Comparison of ENCODE assay signal across 20 mouse cellular contexts in genomic region chr10:111578536-111578935, GRCm38 (mm10).
DNase-seq lines count a peak whose midpoint lies in the region; ATAC-seq and TF ChIP-seq lines count a peak whose summit lies in the region.
"Had no signal": no experiment of that assay in that cellular context is flagged by ENCODE, and none has a peak within 500 bp of the region (broad histone marks: within the 10 kb centered on the region; RNA-seq: fewer than 3 reads in every experiment).

No protein-coding gene starts in this region.

- H3K4me1 ChIP-seq in intestine, postnatal 0 days (replicated peaks; ENCODE audit: control insufficient read depth, insufficient read depth, low read length) = 0 out of 2 replicates have a peak, but pooled peaks cover 16% of the 10 kb centered on the region
- peaks cover 31% of the 10 kb centered on the region for H3K4me1 ChIP-seq in intestine, embryonic 16.5 days (ENCODE audit: control insufficient read depth, insufficient read depth, low read length)
- H3K4me1 ChIP-seq in liver, postnatal 0 days (ENCODE audit: insufficient read depth) = peaks cover 65% of the 10 kb centered on the region
- peaks cover 64% of the 10 kb centered on the region for H3K4me1 ChIP-seq in liver, embryonic 11.5 days (replicated peaks; ENCODE audit: control insufficient read depth, insufficient read depth, low read length)
- peaks cover 53% of the 10 kb centered on the region; the same call in 1 of the 2 replicates for H3K4me1 ChIP-seq in small intestine, adult 2 months (ENCODE audit: control insufficient read depth, insufficient read depth, insufficient read length, low read length)
- H3K4me1 ChIP-seq in midbrain, embryonic 13.5 days (replicated peaks) = no peaks in the 10 kb centered on the region
- H3K4me1 ChIP-seq in neural tube, embryonic 15.5 days = peaks cover 6% of the 10 kb centered on the region; the same call in 1 of the 2 replicates
- H3K4me1 ChIP-seq: forebrain, embryonic 12.5 days; hindbrain, embryonic 12.5 days had no signal

- H3K9me3 ChIP-seq in intestine, postnatal 0 days (ENCODE audit: control insufficient read depth) = no peaks in the 10 kb centered on the region
- H3K9me3 ChIP-seq in intestine, embryonic 16.5 days (ENCODE audit: control insufficient read depth, low read length) = no peaks in the 10 kb centered on the region
- H3K9me3 ChIP-seq in liver, postnatal 0 days (ENCODE audit: low read length) = no peaks in the 10 kb centered on the region
- H3K9me3 ChIP-seq in liver, embryonic 11.5 days (ENCODE audit: control insufficient read depth, low read length) = no peaks in the 10 kb centered on the region
- no peaks in the 10 kb centered on the region for H3K9me3 ChIP-seq in midbrain, embryonic 13.5 days
- no peaks in the 10 kb centered on the region for H3K9me3 ChIP-seq in neural tube, embryonic 15.5 days (replicated peaks)
- H3K9me3 ChIP-seq: forebrain, embryonic 12.5 days; hindbrain, embryonic 12.5 days; intestine, embryonic 15.5 days; limb, embryonic 13.5 days; midbrain, embryonic 10.5 days had no signal

- no peak overlapping the region for H3K4me3 ChIP-seq in intestine, postnatal 0 days (ENCODE audit: low read depth, low read length)
- H3K4me3 ChIP-seq in intestine, embryonic 16.5 days (ENCODE audit: low read length) = no peak overlapping the region
- H3K4me3 ChIP-seq in liver, postnatal 0 days (ENCODE audit: low read depth, low read length) = no peak overlapping the region
- H3K4me3 ChIP-seq in liver, embryonic 11.5 days (ENCODE audit: low read depth, low read length) = no peak overlapping the region
- no peak overlapping the region for H3K4me3 ChIP-seq in small intestine, adult 2 months (ENCODE audit: low read depth, low read length)
- no peak overlapping the region for H3K4me3 ChIP-seq in midbrain, embryonic 13.5 days (replicated peaks)
- H3K4me3 ChIP-seq in neural tube, embryonic 15.5 days (replicated peaks) = no peak overlapping the region
- H3K4me3 ChIP-seq: forebrain, embryonic 12.5 days; hindbrain, embryonic 12.5 days; intestine, embryonic 15.5 days; limb, embryonic 13.5 days; midbrain, embryonic 10.5 days had no signal

- no peak for DNase-seq in liver, postnatal 0 days
- no peak for DNase-seq in liver, embryonic 11.5 days (ENCODE audit: low spot score)
- DNase-seq in heart, postnatal 14 days = no peak
- DNase-seq: cerebellum, adult 11 months; cerebellum, postnatal 25 days; gastrocnemius, postnatal 10 days; layer of hippocampus, adult 9-11 months; lung, adult 18-20 months; spleen, adult 18-20 months had no signal

- no peaks in the 10 kb centered on the region for H3K36me3 ChIP-seq in intestine, postnatal 0 days (ENCODE audit: control insufficient read depth, insufficient read depth)
- H3K36me3 ChIP-seq in intestine, embryonic 16.5 days (ENCODE audit: control insufficient read depth, insufficient read depth, low read length) = no peaks in the 10 kb centered on the region
- H3K36me3 ChIP-seq in liver, postnatal 0 days (replicated peaks; ENCODE audit: insufficient read depth, low read length) = no peaks in the 10 kb centered on the region
- no peaks in the 10 kb centered on the region for H3K36me3 ChIP-seq in liver, embryonic 11.5 days (ENCODE audit: control insufficient read depth, insufficient read depth, low read length)
- H3K36me3 ChIP-seq in small intestine, adult 2 months (ENCODE audit: control insufficient read depth, insufficient read depth, low read length) = no peaks in the 10 kb centered on the region
- H3K36me3 ChIP-seq in midbrain, embryonic 13.5 days = no peaks in the 10 kb centered on the region
- no peaks in the 10 kb centered on the region for H3K36me3 ChIP-seq in neural tube, embryonic 15.5 days
- H3K36me3 ChIP-seq: forebrain, embryonic 12.5 days; hindbrain, embryonic 12.5 days; intestine, embryonic 15.5 days; limb, embryonic 13.5 days; midbrain, embryonic 10.5 days had no signal

- no peak overlapping the region for H3K4me2 ChIP-seq in intestine, postnatal 0 days (replicated peaks; ENCODE audit: low read depth)
- H3K4me2 ChIP-seq in intestine, embryonic 16.5 days (ENCODE audit: low read depth, low read length) = no peak overlapping the region
- no peak overlapping the region for H3K4me2 ChIP-seq in liver, postnatal 0 days (ENCODE audit: low read depth, low read length)
- H3K4me2 ChIP-seq in liver, embryonic 11.5 days = no peak overlapping the region
- no peak overlapping the region for H3K4me2 ChIP-seq in midbrain, embryonic 13.5 days (replicated peaks)
- H3K4me2 ChIP-seq in neural tube, embryonic 15.5 days = no peak overlapping the region
- H3K4me2 ChIP-seq: forebrain, embryonic 12.5 days; hindbrain, embryonic 12.5 days; intestine, embryonic 15.5 days; limb, embryonic 13.5 days had no signal

- intact Hi-C loops in heart, postnatal 14 days (cut with DNase I) = loop anchor here (5.0 kb wide), 1 partner anchor 71 kb away; the partner anchor contains the start of gene Phlda1

- H3K27me3 ChIP-seq in intestine, postnatal 0 days (replicated peaks; ENCODE audit: control insufficient read depth, insufficient read depth, low read length) = no peaks in the 10 kb centered on the region
- no peaks in the 10 kb centered on the region for H3K27me3 ChIP-seq in intestine, embryonic 16.5 days (replicated peaks; ENCODE audit: control insufficient read depth, insufficient read depth, low read length)
- H3K27me3 ChIP-seq in liver, postnatal 0 days (ENCODE audit: insufficient read depth, low read length) = no peaks in the 10 kb centered on the region
- H3K27me3 ChIP-seq in liver, embryonic 11.5 days (replicated peaks; ENCODE audit: control insufficient read depth, insufficient read depth, low read length) = no peaks in the 10 kb centered on the region
- H3K27me3 ChIP-seq in small intestine, adult 2 months (ENCODE audit: control insufficient read depth, insufficient read depth, low read length) = no peaks in the 10 kb centered on the region
- H3K27me3 ChIP-seq in midbrain, embryonic 13.5 days = no peaks in the 10 kb centered on the region
- H3K27me3 ChIP-seq in neural tube, embryonic 15.5 days (replicated peaks) = no peaks in the 10 kb centered on the region
- H3K27me3 ChIP-seq: forebrain, embryonic 12.5 days; hindbrain, embryonic 12.5 days; intestine, embryonic 15.5 days; limb, embryonic 13.5 days; Patski had no signal

- peak; percentile 40 for ATAC-seq in intestine, postnatal 0 days
- no peak for ATAC-seq in intestine, embryonic 16.5 days
- ATAC-seq in liver, postnatal 0 days = no peak
- ATAC-seq in liver, embryonic 11.5 days (replicated peaks; ENCODE audit: low FRiP score) = no peak
- ATAC-seq in midbrain, embryonic 13.5 days = no peak
- no peak for ATAC-seq in neural tube, embryonic 15.5 days (ENCODE audit: low FRiP score)
- ATAC-seq: intestine, embryonic 15.5 days; Patski had no signal

- TF ChIP-seq CTCF in intestine, postnatal 0 days (IDR thresholded peaks at IDR 0.05; ENCODE audit: low read depth) = no peak
- TF ChIP-seq CTCF in liver, postnatal 0 days (IDR thresholded peaks at IDR 0.05; ENCODE audit: low read depth) = no peak
- no peak for TF ChIP-seq CTCF in small intestine, adult 2 months (IDR thresholded peaks at IDR 0.05; ENCODE audit: extremely low read depth, insufficient read length, insufficient replicate concordance, low read depth, low read length)

- TF ChIP-seq POLR2A in small intestine, adult 2 months (IDR thresholded peaks at IDR 0.05; ENCODE audit: low read depth, low read length) = no peak

- no peak for TF ChIP-seq EP300 in liver, postnatal 0 days (IDR thresholded peaks at IDR 0.05; ENCODE audit: low read depth)

- 23% methylated on average over 5 of the region's 5 CpGs for WGBS in intestine, postnatal 0 days
- WGBS in intestine, embryonic 16.5 days = 41% methylated on average over 5 of the region's 5 CpGs
- WGBS in liver, postnatal 0 days (ENCODE audit: insufficient replicate concordance) = 17% methylated on average over 5 of the region's 5 CpGs
- 31% methylated on average over 5 of the region's 5 CpGs for WGBS in liver, embryonic 11.5 days
- WGBS in small intestine, adult 2 months = 16% methylated on average over 5 of the region's 5 CpGs
- WGBS in midbrain, embryonic 13.5 days = 73% methylated on average over 5 of the region's 5 CpGs
- WGBS in neural tube, embryonic 15.5 days = 71% methylated on average over 5 of the region's 5 CpGs

- H3K9ac ChIP-seq in intestine, postnatal 0 days (ENCODE audit: low read depth, low read length) = no peak overlapping the region
- no peak overlapping the region for H3K9ac ChIP-seq in intestine, embryonic 16.5 days (ENCODE audit: low read depth, low read length)
- no peak overlapping the region for H3K9ac ChIP-seq in liver, postnatal 0 days (replicated peaks)
- H3K9ac ChIP-seq in liver, embryonic 11.5 days (ENCODE audit: low read depth, low read length) = no peak overlapping the region
- no peak overlapping the region for H3K9ac ChIP-seq in midbrain, embryonic 13.5 days (replicated peaks)
- no peak overlapping the region for H3K9ac ChIP-seq in neural tube, embryonic 15.5 days (replicated peaks)
- H3K9ac ChIP-seq: forebrain, embryonic 12.5 days; hindbrain, embryonic 12.5 days; intestine, embryonic 15.5 days; limb, embryonic 13.5 days had no signal

- no peak overlapping the region; the same call in 1 of the 2 replicates for H3K27ac ChIP-seq in intestine, postnatal 0 days (ENCODE audit: low read depth, low read length)
- H3K27ac ChIP-seq in intestine, embryonic 16.5 days (ENCODE audit: low read length) = no peak overlapping the region
- peak overlapping the region; percentile 58 for H3K27ac ChIP-seq in liver, postnatal 0 days (ENCODE audit: low read depth)
- H3K27ac ChIP-seq in liver, embryonic 11.5 days (ENCODE audit: low read depth, low read length) = no peak overlapping the region
- peak overlapping the region; percentile 5; the same call in 1 of the 2 replicates for H3K27ac ChIP-seq in small intestine, adult 2 months (ENCODE audit: insufficient read depth, low read depth, low read length)
- no peak overlapping the region for H3K27ac ChIP-seq in midbrain, embryonic 13.5 days
- H3K27ac ChIP-seq in neural tube, embryonic 15.5 days (replicated peaks) = no peak overlapping the region
- H3K27ac ChIP-seq: forebrain, embryonic 12.5 days; hindbrain, embryonic 12.5 days; intestine, embryonic 15.5 days; limb, embryonic 13.5 days; midbrain, embryonic 10.5 days had no signal

Comparison
In these comparisons a context has a peak if more than half of its experiments do, and no peak if none do; other contexts are left out.
1. H3K27ac ChIP-seq: peak in liver, postnatal 0 days (single experiment) and small intestine, adult 2 months (single experiment); none in intestine, postnatal 0 days (single experiment), intestine, embryonic 16.5 days (single experiment), liver, embryonic 11.5 days (single experiment), midbrain, embryonic 13.5 days (single experiment) and neural tube, embryonic 15.5 days (single experiment).